Mouse (Mus musculus) MEL (cell line): ENCODE results near the gene Xkr8. TPM values are rescaled to one million over a fixed set of nuclear protein-coding genes. Genes with fewer than 3 reads are reported as not detected.

Experiments used
- DNase-seq: peaks from one replicate; pipeline ENCODE4 v3.0.0; 2011; ENCODE audit warnings: low read depth, low spot score
- H3K27ac ChIP-seq: 2 replicates; pipeline ENCODE4 v1.5.1; 2012; ENCODE audit warnings: low read depth, mild to moderate bottlenecking, control low read depth, low read length, moderate library complexity; ENCODE audit not compliant: control insufficient read depth
- H3K27me3 ChIP-seq, 2 experiments: fragments of 150-350 bp in 1 of 2; sonication (generic) in 1 of 2; 2 replicates each; pipeline ENCODE4 v1.6.1; 2012; ENCODE audit warnings: low read length in 2 of 2, mild to moderate bottlenecking in 2 of 2, improper control_type of control experiment in 1 of 2, moderate library complexity in 1 of 2; ENCODE audit not compliant: insufficient read depth in 2 of 2, control insufficient read depth in 1 of 2
- H3K36me3 ChIP-seq, 2 experiments: 2 replicates each; pipeline ENCODE4 v1.6.1; 2012 to 2014; ENCODE audit warnings: low read length in 2 of 2, improper control_type of control experiment in 1 of 2, inconsistent platforms in 1 of 2, mild to moderate bottlenecking in 1 of 2; ENCODE audit not compliant: insufficient read depth in 2 of 2, control insufficient read depth in 1 of 2
- H3K4me1 ChIP-seq, 2 experiments: fragments of 150-350 bp in 1 of 2; sonication (generic) in 1 of 2; 2 replicates each; pipeline ENCODE4 v1.6.1; 2012; ENCODE audit warnings: low read length in 2 of 2, improper control_type of control experiment in 1 of 2, mild to moderate bottlenecking in 1 of 2; ENCODE audit not compliant: insufficient read depth in 2 of 2, control insufficient read depth in 1 of 2
- H3K4me3 ChIP-seq, 2 experiments: fragments of 150-350 bp in 1 of 2; sonication (generic) in 1 of 2; 2 replicates each; pipeline ENCODE4 v1.5.1; 2012; ENCODE audit warnings: low read depth in 2 of 2, low read length in 2 of 2, mild to moderate bottlenecking in 2 of 2, moderate library complexity in 2 of 2, control low read depth in 1 of 2, improper control_type of control experiment in 1 of 2; ENCODE audit not compliant: control insufficient read depth in 1 of 2, insufficient read depth in 1 of 2
- H3K79me2 ChIP-seq: 2 replicates; pipeline ENCODE4 v1.6.1; 2012; ENCODE audit warnings: mild to moderate bottlenecking, low read length, moderate library complexity; ENCODE audit not compliant: control insufficient read depth, poor library complexity, insufficient read depth
- H3K9ac ChIP-seq: 2 replicates; pipeline ENCODE4 v1.6.1; 2012; ENCODE audit warnings: low read depth, mild to moderate bottlenecking, control low read depth, low read length, moderate library complexity; ENCODE audit not compliant: control insufficient read depth, poor library complexity, severe bottlenecking
- H3K9me3 ChIP-seq: fragments of 150-350 bp; sonication (generic); replicated peaks from 2 replicates; pipeline ENCODE4 v1.6.1; 2012; ENCODE audit warnings: mild to moderate bottlenecking, low read length, improper control_type of control experiment, moderate library complexity; ENCODE audit not compliant: insufficient read depth
- CHD1 ChIP-seq: IDR thresholded peaks from 2 replicates; pipeline ENCODE4 v1.6.1; 2012; ENCODE audit warnings: low read depth, mild to moderate bottlenecking, inconsistent platforms, low read length, improper control_type of control experiment
- E2F4 ChIP-seq: IDR thresholded peaks from 2 replicates; pipeline ENCODE4 v1.6.1; 2011; ENCODE audit warnings: low read depth, low read length, improper control_type of control experiment, borderline replicate concordance
- ELF1 ChIP-seq: IDR thresholded peaks from 2 replicates; pipeline ENCODE4 v1.6.1; 2014; ENCODE audit warnings: low read depth, mild to moderate bottlenecking, inconsistent platforms, low read length, improper control_type of control experiment, moderate library complexity
- GABPA ChIP-seq: IDR thresholded peaks from 2 replicates; pipeline ENCODE4 v1.6.1; 2012; ENCODE audit warnings: low read depth, mild to moderate bottlenecking, inconsistent platforms, low read length, improper control_type of control experiment, moderate library complexity
- HCFC1 ChIP-seq: IDR thresholded peaks from 2 replicates; pipeline ENCODE4 v1.6.1; 2012; ENCODE audit warnings: low read depth, mild to moderate bottlenecking, inconsistent platforms, low read length, improper control_type of control experiment, moderate library complexity
- JUND ChIP-seq: IDR thresholded peaks from 2 replicates; pipeline ENCODE4 v1.6.1; 2011; ENCODE audit warnings: low read depth, mild to moderate bottlenecking, improper control_type of control experiment, low read length
- MAX ChIP-seq: IDR thresholded peaks from 2 replicates; pipeline ENCODE4 v1.6.1; 2011; ENCODE audit warnings: low read length, improper control_type of control experiment
- MEF2A ChIP-seq: IDR thresholded peaks from 2 replicates; pipeline ENCODE4 v1.6.1; 2014; ENCODE audit warnings: low read depth, mild to moderate bottlenecking, inconsistent platforms, low read length, improper control_type of control experiment; ENCODE audit not compliant: poor library complexity, insufficient replicate concordance, severe bottlenecking; ENCODE audit errors: extremely low read depth
- MXI1 ChIP-seq: IDR thresholded peaks from 2 replicates; pipeline ENCODE4 v1.6.1; 2011; ENCODE audit warnings: mild to moderate bottlenecking, low read depth, low read length, improper control_type of control experiment
- MYC ChIP-seq: IDR thresholded peaks from 2 replicates; pipeline ENCODE4 v1.6.1; 2011; ENCODE audit warnings: low read depth, mild to moderate bottlenecking, low read length, improper control_type of control experiment, moderate library complexity
- NELFE ChIP-seq: IDR thresholded peaks from 2 replicates; pipeline ENCODE4 v1.6.1; 2011; ENCODE audit warnings: low read depth, low read length, improper control_type of control experiment
- NRF1 ChIP-seq: IDR thresholded peaks from 2 replicates; pipeline ENCODE4 v1.6.1; 2014; ENCODE audit warnings: low read depth, mild to moderate bottlenecking, inconsistent platforms, low read length, improper control_type of control experiment, moderate library complexity; ENCODE audit not compliant: poor library complexity, insufficient read depth, severe bottlenecking
- POLR2A ChIP-seq, 2 experiments: IDR thresholded peaks; 2 replicates each; pipeline ENCODE4 v1.6.1; 2011 to 2012; ENCODE audit warnings: low read length in 2 of 2, mild to moderate bottlenecking in 2 of 2, control low read depth in 1 of 2, improper control_type of control experiment in 1 of 2, low read depth in 1 of 2, moderate library complexity in 1 of 2; ENCODE audit not compliant: control insufficient read depth in 1 of 2, insufficient read depth in 1 of 2, poor library complexity in 1 of 2
- SIN3A ChIP-seq: IDR thresholded peaks from 2 replicates; pipeline ENCODE4 v1.6.1; 2012; ENCODE audit warnings: low read length, improper control_type of control experiment, inconsistent platforms
- SMC3 ChIP-seq: IDR thresholded peaks from 2 replicates; pipeline ENCODE4 v1.6.1; 2011; ENCODE audit warnings: low read depth, low read length, improper control_type of control experiment
- TBP ChIP-seq: IDR thresholded peaks from 2 replicates; pipeline ENCODE4 v1.8.0; 2011; ENCODE audit warnings: low read depth, low read length, improper control_type of control experiment
- TCF12 ChIP-seq: IDR thresholded peaks from 2 replicates; pipeline ENCODE4 v1.6.1; 2014; ENCODE audit warnings: low read depth, mild to moderate bottlenecking, inconsistent platforms, low read length, improper control_type of control experiment, moderate library complexity
- UBTF ChIP-seq: IDR thresholded peaks from 2 replicates; pipeline ENCODE4 v1.6.1; 2012; ENCODE audit warnings: low read depth, mild to moderate bottlenecking, inconsistent platforms, low read length, improper control_type of control experiment, moderate library complexity, borderline replicate concordance; ENCODE audit not compliant: insufficient read depth
- USF1 ChIP-seq: IDR thresholded peaks from 2 replicates; pipeline ENCODE4 v1.6.1; 2014; ENCODE audit warnings: low read depth, mild to moderate bottlenecking, inconsistent platforms, low read length, improper control_type of control experiment, moderate library complexity
- ZKSCAN1 ChIP-seq: IDR thresholded peaks from 2 replicates; pipeline ENCODE4 v1.6.1; 2012; ENCODE audit warnings: low read depth, mild to moderate bottlenecking, inconsistent platforms, low read length, improper control_type of control experiment, moderate library complexity
- ZMIZ1 ChIP-seq: IDR thresholded peaks from 2 replicates; pipeline ENCODE4 v1.6.1; 2012; ENCODE audit warnings: low read depth, mild to moderate bottlenecking, inconsistent platforms, low read length, improper control_type of control experiment, moderate library complexity
- polyA plus RNA-seq, 2 experiments: library from polyadenylated mRNA; stranded (reverse) in 1 of 2; unstranded in 1 of 2; fragments of >175 nt in 1 of 2; fragments of >200 nt in 1 of 2; gene quantifications; 2 replicates each; pipeline versions ENCODE4 v1.2.1 to v1.2.4; 2012; ENCODE audit warnings: low replicate concordance in 2 of 2, low read depth in 1 of 2; ENCODE audit not compliant: insufficient read length in 2 of 2, insufficient read depth in 1 of 2, missing spikeins in 1 of 2
- total RNA-seq: library from RNA; depleted of rRNA; stranded (reverse); fragments of 300-350 nt; gene quantifications from 2 replicates; pipeline ENCODE4 v1.2.3, GENCODE M21; 2012

The Xkr8 gene
- total and polyA plus RNA-seq, 3 experiments, result 2.8 to 3.9 TPM; not detected in 1

- H3K36me3 ChIP-seq, result peaks cover 0 to 5% of the 10 kb centered on the region in 2 experiments; a peak in 2 of 4 replicates
- H3K79me2 ChIP-seq, result no peaks in the 10 kb centered on the region
- H3K9me3 ChIP-seq, result no peaks in the 10 kb centered on the region
Measured at GRCm38 (mm10) chr4:132728233-132728632, 4.1 kb downstream of the Xkr8 start.

GRCm38 (mm10) chr4:132718251-132718650, 14.1 kb downstream of the Xkr8 start:
- no peaks in the 10 kb centered on the region for H3K79me2 ChIP-seq
- H3K9ac ChIP-seq, result no peak overlapping the region
- DNase-seq, result no peak
- no peaks in the 10 kb centered on the region for H3K9me3 ChIP-seq
- no peak overlapping the region for H3K27ac ChIP-seq
- H3K27me3 ChIP-seq, result no peaks in the 10 kb centered on the region
- H3K36me3 ChIP-seq, result peaks cover 0 to 3% of the 10 kb centered on the region in 2 experiments; a peak in 1 of 4 replicates
- no peaks in the 10 kb centered on the region for H3K4me1 ChIP-seq
- no peak overlapping the region for H3K4me3 ChIP-seq
- TF ChIP-seq MAX (no peak), ZMIZ1 (no peak), NELFE (no peak), JUND (no peak), ZKSCAN1 (no peak), SMC3 (no peak), GABPA (no peak), POLR2A (IDR thresholded peaks at IDR 0.05; ENCODE audit: control insufficient read depth in 1 of 2, insufficient read depth in 1 of 2, low read depth in 1 of 2, low read length in 2 of 2, poor library complexity in 1 of 2) (no peak), UBTF (no peak), ELF1 (no peak), TBP (no peak), MXI1 (no peak), MYC (no peak), SIN3A (no peak), E2F4 (no peak), HCFC1 (no peak), USF1 (no peak)

More at GRCm38 (mm10) chr4:132728233-132728632, 4.1 kb downstream of the Xkr8 start:
- no peaks in the 10 kb centered on the region for H3K27me3 ChIP-seq
- DNase-seq, result peak; percentile 43
- H3K27ac ChIP-seq, result no peak overlapping the region
- no peak for TF ChIP-seq TCF12
- no peak for TF ChIP-seq CHD1
- TF ChIP-seq MEF2A, result no peak
- no peak for TF ChIP-seq NRF1
- TF ChIP-seq, all 39 proteins: peak for 0
- peaks cover 0 to 15% of the 10 kb centered on the region in 2 experiments; a peak in 2 of 4 replicates for H3K4me1 ChIP-seq
- H3K4me3 ChIP-seq, result no peak overlapping the region
- H3K9ac ChIP-seq, result no peak overlapping the region
